Mouse (Mus musculus): ENCODE measurements around the gene Gm3486. TPM values are rescaled to one million over a fixed set of nuclear protein-coding genes. Genes with fewer than 3 reads are reported as not detected.
"Not testable (repeated sequence)": the region's sequence is repeated elsewhere in the genome, so short reads cannot be mapped to it uniquely, and the experiment has no call there.

The Gm3486 gene
- total RNA-seq (2014; fragmentation: Nextera tagmentation), result not detected in 2 replicates
- total RNA-seq (2017), result not detected in 2 replicates

DNA sequence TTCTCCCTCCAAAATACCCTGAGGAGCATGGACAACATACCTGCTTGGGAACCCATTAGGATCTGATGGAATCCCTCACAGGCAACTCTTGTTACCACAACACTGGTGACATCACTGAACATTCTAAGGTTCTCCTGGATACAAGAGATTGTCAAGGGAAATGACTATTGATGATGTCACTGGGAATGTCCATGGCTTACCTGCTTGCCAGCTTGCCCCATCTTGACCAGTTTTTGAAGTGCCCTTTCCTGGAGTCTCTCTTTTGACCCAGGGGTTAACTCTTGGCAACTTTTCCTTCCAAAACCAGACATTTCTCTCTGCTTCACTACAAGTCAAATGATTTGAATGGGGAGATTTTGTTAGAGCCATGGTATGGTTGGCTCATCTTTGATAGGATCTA is at the start of gene Gm3486:
Gene Gm3486 (minus strand): TSS at position 101 of the 400 bp plus-strand sequence.
- ATAC-seq (replicated peaks; ENCODE audit: poor library complexity, severe bottlenecking), result not testable (repeated sequence)

DNA sequence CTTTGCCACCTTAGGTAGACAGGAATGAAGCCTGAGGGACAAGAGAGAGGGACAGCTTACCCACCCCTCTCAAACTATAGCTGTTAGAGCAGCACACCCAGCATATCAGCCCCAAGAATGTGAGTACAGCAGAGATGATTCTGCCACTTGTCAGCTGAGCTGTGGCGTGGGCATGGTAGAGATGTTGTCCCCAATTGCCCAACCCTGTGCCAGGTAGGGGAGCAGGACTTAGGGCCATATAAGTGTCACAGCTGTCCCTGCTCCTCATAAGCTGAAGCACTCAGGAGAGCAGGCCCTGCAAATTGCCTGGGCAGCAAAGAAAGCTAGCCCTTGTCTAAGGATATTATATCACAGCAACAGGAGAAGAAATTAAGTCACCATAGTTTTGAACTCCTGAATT is 35.4 kb upstream of the Gm3486 start:
- ATAC-seq (replicated peaks; ENCODE audit: poor library complexity, severe bottlenecking), result not testable (repeated sequence)

DNA sequence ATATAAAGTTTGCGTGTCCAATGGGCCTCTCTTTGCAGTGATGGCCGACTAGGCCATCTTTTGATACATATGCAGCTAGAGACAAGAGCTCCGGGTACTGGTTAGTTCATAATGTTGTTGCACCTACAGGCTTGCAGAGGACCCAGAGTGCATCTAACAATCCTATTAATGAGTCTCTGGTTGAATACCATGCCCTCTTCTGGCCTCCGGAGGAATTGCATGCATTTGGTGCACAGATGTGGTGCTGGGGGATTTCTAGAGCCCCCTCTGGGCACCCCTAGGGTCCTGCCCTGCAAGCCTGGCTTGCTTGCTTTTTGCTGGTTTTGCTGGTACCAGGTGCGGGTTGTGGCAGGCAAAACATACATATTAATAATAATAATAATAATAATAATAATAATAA is 31.4 kb upstream of the Gm3486 start:
- ATAC-seq (replicated peaks; ENCODE audit: poor library complexity, severe bottlenecking), result not testable (repeated sequence)

DNA sequence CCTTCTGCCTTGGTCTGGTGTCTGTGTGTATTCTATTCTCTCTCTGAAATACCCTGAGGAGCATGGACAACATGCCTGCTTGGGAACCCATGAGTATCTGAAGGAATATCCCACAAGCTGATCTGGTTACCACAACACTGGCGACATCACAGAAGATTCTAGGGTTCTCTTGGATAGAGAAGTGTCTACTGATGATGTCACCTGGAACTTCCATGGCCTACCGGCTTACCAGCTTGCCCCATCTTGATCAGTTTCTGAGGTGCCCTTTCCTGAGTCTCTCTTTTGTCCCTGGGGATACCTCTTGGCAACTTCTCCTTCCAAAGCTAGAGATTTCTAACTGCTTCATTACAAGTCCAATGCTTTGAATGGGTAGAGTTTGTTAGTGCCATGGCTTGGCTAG is 35.9 kb downstream of the Gm3486 start, which contains the start of gene Gm7954:
Gene Gm7954 (minus strand): TSS at position 101 of the 400 bp plus-strand sequence.
- ATAC-seq (replicated peaks; ENCODE audit: poor library complexity, severe bottlenecking), result not testable (repeated sequence)

Other genes with a start within 250 kb of the Gm3486 start
- gene Gm2832, start 210.7 kb downstream of the Gm3486 start, total RNA-seq (2014; fragmentation: Nextera tagmentation), result not detected in 2 replicates
- not detected in 2 replicates for gene Gm2832, start 210.7 kb downstream of the Gm3486 start, total RNA-seq (2017)
- not detected in 2 replicates for gene Gm5798, start 140.9 kb downstream of the Gm3486 start, total RNA-seq (2014; fragmentation: Nextera tagmentation)
- not detected in 2 replicates for gene Gm5798, start 140.9 kb downstream of the Gm3486 start, total RNA-seq (2017)
- not detected in 2 replicates for gene Gm7945, start 103.1 kb downstream of the Gm3486 start, total RNA-seq (2014; fragmentation: Nextera tagmentation)
- not detected in 2 replicates for gene Gm7945, start 103.1 kb downstream of the Gm3486 start, total RNA-seq (2017)
- gene Gm6482, start 81.2 kb downstream of the Gm3486 start, total RNA-seq (2014; fragmentation: Nextera tagmentation), result not detected in 2 replicates
- gene Gm6482, start 81.2 kb downstream of the Gm3486 start, total RNA-seq (2017), result not detected in 2 replicates
- not detected in 2 replicates for gene Gm7954, start 36.0 kb downstream of the Gm3486 start, total RNA-seq (2014; fragmentation: Nextera tagmentation)
- gene Gm7954, start 36.0 kb downstream of the Gm3486 start, total RNA-seq (2017), result not detected in 2 replicates
- not detected in 2 replicates for gene Gm7970, start 66.1 kb upstream of the Gm3486 start, total RNA-seq (2014; fragmentation: Nextera tagmentation)
- gene Gm7970, start 66.1 kb upstream of the Gm3486 start, total RNA-seq (2017), result not detected in 2 replicates
- gene 1700049E17Rik2, start 83.7 kb upstream of the Gm3486 start, total RNA-seq (2014; fragmentation: Nextera tagmentation), result not detected in 2 replicates
- gene 1700049E17Rik2, start 83.7 kb upstream of the Gm3486 start, total RNA-seq (2017), result not detected in 2 replicates
- gene Gm3072, start 135.1 kb upstream of the Gm3486 start, total RNA-seq (2014; fragmentation: Nextera tagmentation), result not detected in 2 replicates
- not detected in 2 replicates for gene Gm3072, start 135.1 kb upstream of the Gm3486 start, total RNA-seq (2017)
- not detected in 2 replicates for gene Gm3676, start 157.0 kb upstream of the Gm3486 start, total RNA-seq (2014; fragmentation: Nextera tagmentation)
- not detected in 2 replicates for gene Gm3676, start 157.0 kb upstream of the Gm3486 start, total RNA-seq (2017)
- gene Gm8068, start 212.4 kb upstream of the Gm3486 start, total RNA-seq (2014; fragmentation: Nextera tagmentation), result not detected in 2 replicates
- gene Gm8068, start 212.4 kb upstream of the Gm3486 start, total RNA-seq (2017), result not detected in 2 replicates

Measured in granulocyte monocyte progenitor cell, adult 5-6 weeks (primary cell).